Mouse (Mus musculus) small intestine, adult 2 months (tissue): ENCODE measurements around the gene Eif4g3.

Experiments used
- CTCF ChIP-seq: fragments of 200-500 bp; IDR thresholded peaks from 2 replicates; pipeline ENCODE4 v1.5.1; 2012; ENCODE audit warnings: low read depth, mild to moderate bottlenecking, control low read depth, inconsistent platforms, low read length, moderate library complexity, mixed read lengths; ENCODE audit not compliant: insufficient replicate concordance, insufficient read length; ENCODE audit errors: extremely low read depth
- POLR2A ChIP-seq: fragments of 200-500 bp; IDR thresholded peaks from 2 replicates; pipeline ENCODE4 v1.6.1; 2012; ENCODE audit warnings: low read depth, mild to moderate bottlenecking, control low read depth, inconsistent platforms, low read length, moderate library complexity

GRCm38 (mm10) chr4:138040589-138040988, 47.8 kb downstream of the Eif4g3 start:
- TF ChIP-seq POLR2A (no peak), CTCF (no peak)
